Comparison of ENCODE assay signal across 10 mouse cellular contexts in genomic region chr11:96272024-96272921, GRCm38 (mm10). TPM values are rescaled to one million over a fixed set of nuclear protein-coding genes. Genes with fewer than 3 reads are reported as not detected.
DNase-seq lines count a peak whose midpoint lies in the region; ATAC-seq and TF ChIP-seq lines count a peak whose summit lies in the region.
"Had no signal": no experiment of that assay in that cellular context is flagged by ENCODE, and none has a peak within 500 bp of the region (broad histone marks: within the 10 kb centered on the region; RNA-seq: fewer than 3 reads in every experiment).

No protein-coding gene starts in this region.

- no peak for TF ChIP-seq CTCF in small intestine, adult 2 months (IDR thresholded peaks at IDR 0.05; ENCODE audit: extremely low read depth, insufficient read length, insufficient replicate concordance, low read depth, low read length)
- no peak for TF ChIP-seq CTCF in left cerebral cortex, adult 2 months (IDR thresholded peaks at IDR 0.05)

- no peak for ATAC-seq in midbrain, embryonic 13.5 days
- ATAC-seq in midbrain, embryonic 16.5 days: no peak
- peak; percentile 60 for ATAC-seq in kidney, embryonic 14.5 days (ENCODE audit: low FRiP score, low TSS enrichment)

- DNase-seq in embryo, embryonic 10 days (ENCODE audit: low spot score): peak; percentile 54
- DNase-seq in embryo, embryonic 11 days: no peak
- no peak for DNase-seq in left cerebral cortex, adult 2 months (ENCODE audit: extremely low spot score in 1 of 2, low spot score in 2 of 2)
- DNase-seq in urinary bladder, postnatal 14 days (ENCODE audit: low spot score): no peak

- peaks cover 100% of the 10 kb centered on the region for H3K27me3 ChIP-seq in midbrain, embryonic 13.5 days
- peaks cover 91% of the 10 kb centered on the region for H3K27me3 ChIP-seq in midbrain, embryonic 16.5 days (ENCODE audit: control insufficient read depth, insufficient read depth, low read depth, low read length)
- peaks cover 4% of the 10 kb centered on the region; the same call in 1 of the 2 replicates for H3K27me3 ChIP-seq in kidney, embryonic 14.5 days (ENCODE audit: control insufficient read depth, insufficient read depth, low read length)
- peaks cover 89% of the 10 kb centered on the region for H3K27me3 ChIP-seq in small intestine, adult 2 months (ENCODE audit: control insufficient read depth, insufficient read depth, low read length)

- H3K27ac ChIP-seq in midbrain, embryonic 13.5 days: no peak overlapping the region
- H3K27ac ChIP-seq in midbrain, embryonic 16.5 days (ENCODE audit: low read length): no peak overlapping the region
- peak overlapping the region; percentile 95 for H3K27ac ChIP-seq in kidney, embryonic 14.5 days (ENCODE audit: low read depth, low read length)
- H3K27ac ChIP-seq in small intestine, adult 2 months (ENCODE audit: insufficient read depth, low read depth, low read length): no peak overlapping the region
- H3K27ac ChIP-seq in left cerebral cortex, adult 2 months: no peak overlapping the region
- H3K27ac ChIP-seq: macrophage had no signal

- WGBS in midbrain, embryonic 13.5 days: under 1% methylated on average over 56 of the region's 58 CpGs
- under 1% methylated on average over 47 of the region's 58 CpGs for WGBS in midbrain, embryonic 16.5 days
- WGBS in kidney, embryonic 14.5 days: under 1% methylated on average over 56 of the region's 58 CpGs
- WGBS in small intestine, adult 2 months: 4% methylated on average over 58 of the region's 58 CpGs

- no peaks in the 10 kb centered on the region for H3K9me3 ChIP-seq in midbrain, embryonic 13.5 days
- no peaks in the 10 kb centered on the region for H3K9me3 ChIP-seq in midbrain, embryonic 16.5 days (replicated peaks; ENCODE audit: control insufficient read depth, low read length, poor library complexity, severe bottlenecking)
- H3K9me3 ChIP-seq in kidney, embryonic 14.5 days (ENCODE audit: control insufficient read depth, low read length): no peaks in the 10 kb centered on the region

- H3K4me2 ChIP-seq in midbrain, embryonic 13.5 days (replicated peaks): peak overlapping the region; percentile 9; the same call in 1 of the 2 replicates
- no peak overlapping the region for H3K4me2 ChIP-seq in midbrain, embryonic 16.5 days (ENCODE audit: low read length)
- H3K4me2 ChIP-seq in kidney, embryonic 14.5 days (replicated peaks; ENCODE audit: low read depth, low read length): peak overlapping the region; percentile 84

- intact Hi-C loops in left cerebral cortex, adult 2 months (cut with DNase I): no loop called here

- TF ChIP-seq POLR2A in small intestine, adult 2 months (IDR thresholded peaks at IDR 0.05; ENCODE audit: low read depth, low read length): no peak

- H3K36me3 ChIP-seq in midbrain, embryonic 13.5 days: no peaks in the 10 kb centered on the region
- no peaks in the 10 kb centered on the region for H3K36me3 ChIP-seq in midbrain, embryonic 16.5 days (ENCODE audit: control insufficient read depth, insufficient read depth, low read length)
- H3K36me3 ChIP-seq in kidney, embryonic 14.5 days (ENCODE audit: control insufficient read depth, insufficient read depth, low read length): peaks cover 9% of the 10 kb centered on the region; the same call in 1 of the 2 replicates
- no peaks in the 10 kb centered on the region for H3K36me3 ChIP-seq in small intestine, adult 2 months (ENCODE audit: control insufficient read depth, insufficient read depth, low read length)

- H3K9ac ChIP-seq in midbrain, embryonic 13.5 days (replicated peaks): no peak overlapping the region
- no peak overlapping the region for H3K9ac ChIP-seq in midbrain, embryonic 16.5 days (ENCODE audit: low read depth, low read length)
- H3K9ac ChIP-seq in kidney, embryonic 14.5 days (ENCODE audit: low read depth, low read length): peak overlapping the region; percentile 93

- H3K4me3 ChIP-seq in midbrain, embryonic 13.5 days (replicated peaks): peak overlapping the region; percentile 6; the same call in 1 of the 2 replicates
- H3K4me3 ChIP-seq in midbrain, embryonic 16.5 days (ENCODE audit: low read depth, low read length): no peak overlapping the region
- peak overlapping the region; percentile 65 for H3K4me3 ChIP-seq in kidney, embryonic 14.5 days (ENCODE audit: low read length)
- H3K4me3 ChIP-seq in small intestine, adult 2 months (ENCODE audit: low read depth, low read length): peak overlapping the region; percentile 44; the same call in 1 of the 2 replicates
- no peak overlapping the region for H3K4me3 ChIP-seq in left cerebral cortex, adult 2 months

- H3K4me1 ChIP-seq in midbrain, embryonic 13.5 days (replicated peaks): peaks cover 6% of the 10 kb centered on the region
- no peaks in the 10 kb centered on the region; the same call in 1 of the 2 replicates for H3K4me1 ChIP-seq in midbrain, embryonic 16.5 days (ENCODE audit: control insufficient read depth, insufficient read depth, low read length)
- H3K4me1 ChIP-seq in kidney, embryonic 14.5 days (ENCODE audit: control insufficient read depth, insufficient read depth, low read length): peaks cover 46% of the 10 kb centered on the region
- peaks cover 2% of the 10 kb centered on the region; the same call in 1 of the 2 replicates for H3K4me1 ChIP-seq in small intestine, adult 2 months (ENCODE audit: control insufficient read depth, insufficient read depth, insufficient read length, low read length)

RNA-seq across cellular contexts. Expression of gene Hoxb9, which starts 1.0 kb away (rescaled TPM):
- polyA plus RNA-seq in midbrain, embryonic 13.5 days (2015; fragmentation: Nextera tagmentation; extraction: Ambion mirVana): not detected in 2 replicates
- polyA plus RNA-seq in midbrain, embryonic 16.5 days (2015; fragmentation: Nextera tagmentation; extraction: Ambion mirVana): not detected in 2 replicates
- 30.0 and 41.4 TPM in 2 replicates for polyA plus RNA-seq in kidney, embryonic 14.5 days (2014; fragmentation: Nextera tagmentation; extraction: Ambion mirVana)
- 0.14 TPM in 1 of 2 replicates, not detected in the other for polyA plus RNA-seq in small intestine, adult 2 months (2012; rRNA removed)
- not detected for total RNA-seq in left cerebral cortex, adult 2 months (2021)
- polyA plus RNA-seq: C2C12, macrophage had no signal

RNA-seq across cellular contexts. Expression of gene Hoxb8, which starts 9.4 kb away (rescaled TPM):
- not detected in 2 replicates for polyA plus RNA-seq in midbrain, embryonic 13.5 days (2015; fragmentation: Nextera tagmentation; extraction: Ambion mirVana)
- polyA plus RNA-seq in midbrain, embryonic 16.5 days (2015; fragmentation: Nextera tagmentation; extraction: Ambion mirVana): not detected in 2 replicates
- 12.7 and 18.6 TPM in 2 replicates for polyA plus RNA-seq in kidney, embryonic 14.5 days (2014; fragmentation: Nextera tagmentation; extraction: Ambion mirVana)
- polyA plus RNA-seq in small intestine, adult 2 months (2012; rRNA removed): 0.38 and 5.3 TPM in 2 replicates
- not detected for total RNA-seq in left cerebral cortex, adult 2 months (2021)
- polyA plus RNA-seq: macrophage had no signal

RNA-seq across cellular contexts. Expression of gene Hoxb7, which starts 14.2 kb away (rescaled TPM):
- polyA plus RNA-seq in midbrain, embryonic 13.5 days (2015; fragmentation: Nextera tagmentation; extraction: Ambion mirVana): not detected in 2 replicates
- not detected in 2 replicates for polyA plus RNA-seq in midbrain, embryonic 16.5 days (2015; fragmentation: Nextera tagmentation; extraction: Ambion mirVana)
- 58.6 and 61.9 TPM in 2 replicates for polyA plus RNA-seq in kidney, embryonic 14.5 days (2014; fragmentation: Nextera tagmentation; extraction: Ambion mirVana)
- 0.17 and 1.5 TPM in 2 replicates for polyA plus RNA-seq in small intestine, adult 2 months (2012; rRNA removed)
- total RNA-seq in left cerebral cortex, adult 2 months (2021): not detected
- polyA plus RNA-seq: macrophage had no signal

RNA-seq across cellular contexts. Expression of gene Hoxb6, which starts 20.0 kb away (rescaled TPM):
- polyA plus RNA-seq in midbrain, embryonic 13.5 days (2015; fragmentation: Nextera tagmentation; extraction: Ambion mirVana): not detected in 2 replicates
- not detected in 2 replicates for polyA plus RNA-seq in midbrain, embryonic 16.5 days (2015; fragmentation: Nextera tagmentation; extraction: Ambion mirVana)
- polyA plus RNA-seq in kidney, embryonic 14.5 days (2014; fragmentation: Nextera tagmentation; extraction: Ambion mirVana): 44.1 and 53.1 TPM in 2 replicates
- polyA plus RNA-seq in small intestine, adult 2 months (2012; rRNA removed): 1.0 and 8.3 TPM in 2 replicates
- total RNA-seq in left cerebral cortex, adult 2 months (2021): not detected
- polyA plus RNA-seq: macrophage had no signal

RNA-seq across cellular contexts. Expression of gene Hoxb5, which starts 30.9 kb away (rescaled TPM):
- 0.08 TPM in 1 of 2 replicates, not detected in the other for polyA plus RNA-seq in midbrain, embryonic 13.5 days (2015; fragmentation: Nextera tagmentation; extraction: Ambion mirVana)
- polyA plus RNA-seq in midbrain, embryonic 16.5 days (2015; fragmentation: Nextera tagmentation; extraction: Ambion mirVana): 0.14 TPM in 1 of 2 replicates, not detected in the other
- 22.1 and 24.3 TPM in 2 replicates for polyA plus RNA-seq in kidney, embryonic 14.5 days (2014; fragmentation: Nextera tagmentation; extraction: Ambion mirVana)
- polyA plus RNA-seq in small intestine, adult 2 months (2012; rRNA removed): 1.8 and 3.2 TPM in 2 replicates
- not detected for total RNA-seq in left cerebral cortex, adult 2 months (2021)
- polyA plus RNA-seq: C2C12, macrophage had no signal

Comparison
In these comparisons a context has a peak if more than half of its experiments do, and no peak if none do; other contexts are left out.
1. H3K4me3 ChIP-seq: peak in midbrain, embryonic 13.5 days (single experiment), kidney, embryonic 14.5 days (single experiment) and small intestine, adult 2 months (single experiment); none in midbrain, embryonic 16.5 days (single experiment) and left cerebral cortex, adult 2 months (single experiment).
2. RNA of gene Hoxb9, which starts 1.0 kb away (polyA plus RNA-seq): 30.0 to 41.4 TPM in kidney, embryonic 14.5 days; 0.14 TPM in small intestine, adult 2 months, not detected in midbrain, embryonic 13.5 days and not detected in midbrain, embryonic 16.5 days; every median in the first group is over 10 times any median in the second.
3. RNA of gene Hoxb7, which starts 14.2 kb away (polyA plus RNA-seq): 58.6 to 61.9 TPM in kidney, embryonic 14.5 days; 0.17 to 1.5 TPM in small intestine, adult 2 months, not detected in midbrain, embryonic 13.5 days and not detected in midbrain, embryonic 16.5 days; every median in the first group is over 10 times any median in the second.